Mouse (Mus musculus): ENCODE measurements around the gene Hoxa6. TPM values are rescaled to one million over a fixed set of nuclear protein-coding genes. Genes with fewer than 3 reads are reported as not detected.

The Hoxa6 gene
- polyA plus RNA-seq, 3 experiments from 2014 or later: not detected

DNA sequence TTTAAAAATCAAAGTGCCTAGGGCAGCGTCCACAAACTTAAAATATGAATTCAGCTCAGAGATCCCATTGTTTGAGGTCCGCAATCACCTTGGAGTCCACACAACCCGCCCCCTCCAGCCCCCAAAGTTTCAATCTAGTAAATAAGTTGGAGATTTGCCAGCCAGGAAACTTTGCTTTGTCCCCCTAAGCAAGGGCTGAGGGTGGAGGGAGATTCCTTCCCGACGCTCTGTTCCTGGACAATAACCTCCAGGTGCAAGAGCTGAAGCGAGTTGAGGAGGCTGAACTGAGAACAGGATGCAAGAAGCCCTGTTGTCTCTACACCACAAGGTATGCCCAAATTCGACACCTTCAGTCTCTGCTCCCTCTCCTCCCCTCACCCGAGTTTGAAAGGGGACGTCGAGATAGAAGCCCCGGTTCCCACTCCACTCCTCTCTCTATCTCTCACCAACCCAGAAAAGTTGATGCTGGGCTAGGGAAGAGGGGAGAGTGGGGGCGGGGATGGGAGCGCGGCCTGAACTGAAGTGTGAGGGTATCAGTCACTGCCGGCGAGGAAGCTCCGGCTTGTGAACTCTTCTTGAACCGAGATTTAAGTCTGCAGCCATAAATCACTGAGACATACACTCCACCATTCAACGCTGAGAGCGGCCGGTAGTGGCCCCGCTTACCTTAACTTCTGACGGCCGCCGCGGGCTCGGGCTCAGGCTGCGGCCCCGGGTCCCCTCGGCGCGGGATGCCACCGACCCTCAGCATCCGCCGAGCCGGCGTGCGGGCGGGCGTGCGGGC is 33.4 kb downstream of the Hoxa6 start:
- no peak for ATAC-seq

DNA sequence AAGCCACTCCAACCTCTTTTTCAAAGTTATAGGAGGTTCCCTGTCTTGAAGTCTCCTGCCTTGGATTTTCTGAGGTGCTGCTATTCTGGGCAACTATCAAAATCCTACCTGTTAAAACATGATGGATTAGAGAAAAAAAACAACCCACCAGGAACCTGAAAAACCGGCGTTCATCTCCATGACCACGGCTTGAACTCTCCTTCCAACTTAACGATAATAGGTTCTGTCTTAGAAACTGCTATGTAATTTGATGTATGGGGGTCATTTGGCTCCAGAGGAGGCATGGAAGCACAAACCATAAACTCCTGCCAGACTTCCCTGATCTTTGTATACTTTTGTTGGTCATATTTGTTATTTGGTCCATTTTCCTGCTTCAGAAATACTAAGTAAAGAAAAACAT is 34.9 kb downstream of the Hoxa6 start:
- ATAC-seq: no peak

GRCm38 (mm10) chr6:52172501-52172900 is 36.0 kb downstream of the Hoxa6 start:
- no peak for ATAC-seq

- no peak for ATAC-seq
These were observed 36.6 kb downstream of the Hoxa6 start for GRCm38 (mm10) chr6:52171938-52172337.

- ATAC-seq: no peak
These were observed 37.2 kb downstream of the Hoxa6 start for GRCm38 (mm10) chr6:52171331-52171730.

- no peak for ATAC-seq
These were observed 37.7 kb downstream of the Hoxa6 start for GRCm38 (mm10) chr6:52170898-52171223.

DNA sequence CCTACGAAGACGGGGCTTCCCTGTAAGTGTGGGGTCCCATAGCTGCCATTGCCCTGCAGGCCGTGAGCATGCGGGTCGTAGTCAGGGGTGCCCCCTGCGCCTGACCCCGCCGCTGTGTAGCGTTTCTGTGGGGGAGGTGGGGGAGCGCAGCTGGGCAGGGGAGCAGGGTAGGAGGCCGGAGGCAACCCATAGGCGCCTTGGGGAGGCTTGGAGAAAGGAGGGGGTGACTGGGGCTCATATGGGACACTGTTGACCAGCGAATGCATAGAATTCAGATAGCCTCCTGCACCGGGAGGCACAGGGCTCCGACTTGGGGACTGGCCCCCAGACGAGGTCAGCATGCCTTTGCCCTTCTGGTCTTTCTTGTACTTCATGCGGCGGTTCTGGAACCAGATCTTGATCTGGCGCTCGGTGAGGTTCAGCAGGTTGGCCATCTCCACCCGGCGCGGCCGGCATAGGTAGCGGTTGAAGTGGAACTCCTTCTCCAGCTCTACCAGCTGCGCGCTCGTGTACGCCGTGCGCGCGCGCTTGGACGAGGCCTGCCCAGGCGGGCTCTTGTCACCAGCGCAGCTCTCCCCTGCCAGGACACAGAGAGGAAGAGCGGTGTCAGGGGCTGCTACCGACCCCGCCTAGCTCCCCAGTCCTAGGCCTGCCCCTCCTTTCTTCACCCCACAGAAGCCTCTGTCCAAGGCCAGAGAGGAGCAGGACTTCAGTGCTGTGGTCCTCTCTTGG is 38.2 kb downstream of the Hoxa6 start:
- ATAC-seq: no peak

GRCm38 (mm10) chr6:52169499-52170165 is 38.9 kb downstream of the Hoxa6 start:
- no peak for ATAC-seq

DNA sequence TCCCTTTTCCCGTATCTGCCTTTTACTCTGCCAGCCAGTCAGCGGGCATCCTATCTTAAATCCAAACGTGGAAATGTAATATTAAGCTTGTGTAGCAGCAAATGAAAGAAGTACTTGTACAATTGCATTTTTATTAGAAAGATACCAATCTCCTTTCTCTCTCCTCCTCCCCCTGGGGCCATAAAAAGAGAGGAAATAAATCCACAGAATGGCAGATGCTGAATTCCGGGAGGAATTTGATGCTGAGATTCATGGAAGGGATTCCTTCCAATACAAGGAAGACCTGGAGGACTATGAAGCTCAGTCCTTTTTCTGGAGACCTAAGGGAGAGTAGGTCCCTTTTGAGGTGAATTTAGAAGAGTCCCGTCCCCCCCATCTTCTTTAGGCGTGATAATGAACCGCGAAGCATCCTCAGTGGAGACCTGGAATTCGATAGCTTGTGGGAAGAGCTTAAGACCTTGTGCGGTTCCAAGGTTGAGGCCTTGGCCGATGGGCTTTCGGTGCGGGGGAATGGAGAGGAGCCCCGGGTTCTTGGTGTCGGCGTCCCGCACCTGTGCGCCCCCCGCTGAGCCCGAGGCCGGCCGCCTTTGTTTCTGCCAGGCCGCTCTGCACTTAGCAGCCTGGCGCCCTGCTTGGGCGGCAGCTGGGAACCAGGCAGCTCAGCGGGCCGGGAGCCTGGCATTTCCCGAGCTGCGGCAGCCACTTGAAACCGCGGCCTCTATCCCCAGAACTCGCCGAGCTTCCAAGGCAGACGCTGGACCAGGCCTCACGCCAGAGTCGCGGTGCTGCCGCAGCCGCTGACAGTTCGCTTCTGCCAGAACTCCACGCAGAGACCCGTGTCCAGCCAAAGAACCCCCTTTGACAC is 40.1 kb downstream of the Hoxa6 start:
- no peak for ATAC-seq

DNA sequence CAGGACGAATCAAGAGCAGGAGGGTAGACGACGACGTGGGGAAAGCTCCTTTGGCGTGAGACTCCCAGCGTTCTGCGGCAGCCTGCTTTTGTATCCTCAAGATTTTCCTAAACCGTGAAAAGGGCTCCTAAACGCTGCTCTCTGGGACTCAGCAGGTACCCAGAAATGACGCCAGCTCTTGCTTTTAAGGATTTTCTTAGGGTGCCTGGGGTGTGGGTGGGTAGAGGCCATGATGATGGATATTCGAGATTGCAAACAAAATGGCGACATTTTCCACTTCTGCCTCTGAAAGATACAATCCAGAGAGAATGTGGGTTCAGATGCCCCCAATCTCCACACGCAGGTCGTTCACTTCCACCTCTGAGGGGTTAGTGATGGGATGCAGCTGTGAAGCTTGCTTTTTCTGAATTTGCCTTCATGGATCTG is 40.8 kb downstream of the Hoxa6 start:
- ATAC-seq: no peak

GRCm38 (mm10) chr6:52167176-52167575 is 41.3 kb downstream of the Hoxa6 start:
- no peak for ATAC-seq

DNA sequence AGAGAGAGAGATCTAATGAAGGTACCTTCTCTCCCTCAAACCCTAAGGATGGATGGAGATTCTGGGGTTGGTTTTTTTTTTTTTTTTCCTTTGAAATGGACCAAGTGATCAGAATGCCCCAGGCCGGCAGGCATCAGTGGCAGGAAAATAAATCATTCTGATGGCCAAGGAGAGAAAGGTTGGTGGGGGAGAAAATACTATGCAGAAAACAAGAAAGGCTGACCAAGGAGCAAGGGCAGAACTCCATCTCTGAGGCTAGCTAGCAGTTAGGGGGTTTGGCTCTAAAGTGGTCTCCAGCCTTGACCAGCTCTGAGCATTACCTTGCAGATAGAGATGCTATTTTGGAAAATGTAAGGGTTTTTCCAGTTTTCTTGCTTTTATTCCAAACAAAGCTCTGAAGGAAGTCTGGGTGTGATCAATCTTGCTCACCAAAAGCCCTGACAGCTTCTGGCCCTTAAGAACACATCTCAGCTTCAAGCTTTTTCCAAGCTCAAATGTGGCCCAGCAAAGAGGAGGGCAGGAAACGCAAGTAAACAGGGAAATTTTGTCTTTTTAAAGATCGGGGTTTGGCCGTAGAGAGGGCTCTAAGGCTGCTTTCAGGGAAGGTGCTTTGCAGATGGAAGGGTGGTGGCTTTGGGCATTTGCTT is 42.0 kb downstream of the Hoxa6 start:
- ATAC-seq: no peak

DNA sequence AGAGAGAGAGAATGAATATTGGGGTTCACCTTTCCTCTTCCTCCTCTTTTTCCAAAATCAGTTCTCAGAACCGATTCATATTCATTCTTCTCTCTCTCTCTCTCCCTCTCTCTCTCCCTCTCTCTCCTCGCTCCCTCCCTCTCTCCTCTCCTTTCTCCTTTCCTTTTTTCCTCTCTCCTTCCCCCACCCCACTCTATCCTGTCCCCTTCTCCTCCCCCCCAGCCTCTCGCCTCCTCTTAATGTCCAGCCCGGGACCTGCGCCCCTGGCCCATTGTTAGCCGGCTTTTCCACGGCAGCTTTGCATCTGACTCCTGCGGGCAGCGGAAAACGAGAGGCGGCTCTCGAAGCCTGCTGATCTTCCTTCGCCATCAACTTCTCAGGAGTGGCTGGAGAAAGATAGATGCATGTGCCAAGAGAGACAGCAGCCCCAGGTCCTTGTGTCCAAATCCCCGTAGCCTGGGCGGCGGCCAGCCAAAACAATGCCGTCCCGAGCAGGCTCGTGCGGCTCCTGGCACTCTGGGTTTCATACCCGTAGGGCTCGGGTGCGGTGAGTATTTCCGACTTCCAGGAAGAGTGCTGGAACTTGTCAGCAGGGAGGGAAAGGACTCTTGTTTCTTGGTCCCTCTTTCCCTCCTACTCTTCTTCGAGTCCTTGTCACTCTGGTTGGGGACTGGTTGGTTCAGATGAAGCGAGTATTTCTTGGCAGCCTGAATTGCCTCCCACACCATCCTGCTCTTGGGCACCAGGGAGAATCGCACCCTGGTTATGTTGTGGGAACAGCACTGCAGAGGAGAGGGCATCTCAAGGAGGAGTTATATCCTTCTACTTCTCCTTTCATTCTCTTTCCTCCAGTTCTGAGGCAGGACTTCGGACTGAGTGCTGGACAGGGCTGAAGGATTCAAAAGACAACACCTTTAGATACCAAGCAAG is 42.8 kb downstream of the Hoxa6 start:
- ATAC-seq: no peak

GRCm38 (mm10) chr6:52164626-52165440 is 43.7 kb downstream of the Hoxa6 start, which contains the start of gene Hoxa2:
Gene Hoxa2, minus strand, starts transcription at chr6:52164831.
- no peak for ATAC-seq

DNA sequence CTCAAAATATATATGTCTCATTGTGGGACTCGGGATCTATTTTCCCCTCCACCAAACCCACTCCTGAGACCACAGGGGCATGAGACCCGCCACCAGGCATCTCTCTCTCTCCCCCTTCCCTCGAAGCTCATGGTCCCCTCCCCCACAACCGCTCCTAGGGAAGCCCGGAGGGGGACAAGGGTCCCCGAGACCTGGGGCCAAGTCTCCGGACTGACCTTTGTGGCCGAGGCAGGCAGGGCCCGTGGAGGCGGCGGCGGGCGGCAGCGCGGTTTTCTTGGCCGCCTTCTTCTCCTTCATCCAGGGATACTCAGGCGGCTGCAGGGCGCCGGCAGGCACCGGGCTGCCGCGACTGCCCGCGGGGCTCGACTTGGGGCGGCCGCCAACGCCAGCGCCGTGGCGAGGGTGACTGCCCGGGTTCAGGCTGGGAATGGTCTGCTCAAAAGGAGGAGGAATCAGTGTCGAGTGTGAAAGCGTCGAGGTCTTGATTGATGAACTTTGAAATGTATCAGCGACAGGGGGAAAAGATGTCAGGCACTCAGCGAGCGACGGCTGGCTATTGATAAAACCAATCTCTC is 44.4 kb downstream of the Hoxa6 start:
- ATAC-seq: no peak

- no peak for ATAC-seq
These were observed 45.0 kb downstream of the Hoxa6 start for GRCm38 (mm10) chr6:52163366-52164031.

GRCm38 (mm10) chr6:52162611-52163365 is 45.7 kb downstream of the Hoxa6 start:
- ATAC-seq: no peak

DNA sequence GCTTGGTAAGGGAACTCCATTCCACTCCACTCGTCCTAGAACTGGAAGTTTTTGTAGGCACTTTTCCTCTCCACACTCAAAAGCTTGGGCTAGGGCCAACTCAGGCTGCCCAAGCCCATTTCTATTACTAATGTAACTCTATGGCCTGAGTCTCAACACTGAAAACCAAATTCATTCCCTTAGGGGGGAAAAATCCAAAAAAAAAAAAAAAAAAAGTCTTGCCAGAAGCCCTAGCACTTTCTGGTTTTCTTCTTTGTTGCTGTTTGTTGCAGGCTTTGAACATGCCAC is 46.5 kb downstream of the Hoxa6 start:
- no peak for ATAC-seq
